Mouse (Mus musculus): Measurements from ENCODE around the gene Fuca1. TPM values are rescaled to one million over a fixed set of nuclear protein-coding genes. Genes with fewer than 3 reads are reported as not detected.

Gene Fuca1
- polyA plus RNA-seq, 1 experiment: 47.9 TPM

DNA sequence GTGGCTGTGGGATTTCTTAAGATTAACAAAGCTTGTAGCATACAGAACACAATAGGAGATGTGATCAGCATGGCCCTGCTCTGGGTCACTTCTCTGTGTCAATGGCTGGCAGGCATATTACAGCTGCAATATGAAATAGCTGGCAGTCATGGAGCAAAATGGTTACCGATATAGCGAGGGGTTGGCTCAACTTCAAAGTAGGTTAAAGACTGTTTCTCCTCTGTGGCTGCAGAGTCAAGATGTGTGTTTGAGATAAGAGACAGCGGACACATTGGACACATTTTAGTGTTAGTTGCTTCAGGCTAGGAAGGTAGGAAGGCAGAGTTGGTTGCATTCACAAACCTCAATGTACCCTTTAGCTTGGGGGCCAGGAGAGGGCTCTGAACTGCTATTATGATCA lies 13.9 kb upstream of the Fuca1 start:
- DNase-seq: no peak
- 65% methylated on average over 3 of the region's 3 CpGs for WGBS
- no peak overlapping the region for H3K4me3 ChIP-seq (replicated peaks; ENCODE audit: insufficient read depth, low read depth, low read length)
- H3K27me3 ChIP-seq (ENCODE audit: control insufficient read depth, insufficient read depth, low read length): no peaks in the 10 kb centered on the region; the same call in 1 of the 2 replicates
- H3K4me1 ChIP-seq (ENCODE audit: control insufficient read depth, insufficient read depth, low read length): no peaks in the 10 kb centered on the region
- no peak for TF ChIP-seq CTCF (IDR thresholded peaks at IDR 0.05; ENCODE audit: borderline replicate concordance, insufficient read depth, low read depth, low read length)
- TF ChIP-seq POLR2A (IDR thresholded peaks at IDR 0.05; ENCODE audit: borderline replicate concordance, insufficient read depth, low read length): no peak
- H3K27ac ChIP-seq (ENCODE audit: insufficient read depth, low read length): no peak overlapping the region

DNA sequence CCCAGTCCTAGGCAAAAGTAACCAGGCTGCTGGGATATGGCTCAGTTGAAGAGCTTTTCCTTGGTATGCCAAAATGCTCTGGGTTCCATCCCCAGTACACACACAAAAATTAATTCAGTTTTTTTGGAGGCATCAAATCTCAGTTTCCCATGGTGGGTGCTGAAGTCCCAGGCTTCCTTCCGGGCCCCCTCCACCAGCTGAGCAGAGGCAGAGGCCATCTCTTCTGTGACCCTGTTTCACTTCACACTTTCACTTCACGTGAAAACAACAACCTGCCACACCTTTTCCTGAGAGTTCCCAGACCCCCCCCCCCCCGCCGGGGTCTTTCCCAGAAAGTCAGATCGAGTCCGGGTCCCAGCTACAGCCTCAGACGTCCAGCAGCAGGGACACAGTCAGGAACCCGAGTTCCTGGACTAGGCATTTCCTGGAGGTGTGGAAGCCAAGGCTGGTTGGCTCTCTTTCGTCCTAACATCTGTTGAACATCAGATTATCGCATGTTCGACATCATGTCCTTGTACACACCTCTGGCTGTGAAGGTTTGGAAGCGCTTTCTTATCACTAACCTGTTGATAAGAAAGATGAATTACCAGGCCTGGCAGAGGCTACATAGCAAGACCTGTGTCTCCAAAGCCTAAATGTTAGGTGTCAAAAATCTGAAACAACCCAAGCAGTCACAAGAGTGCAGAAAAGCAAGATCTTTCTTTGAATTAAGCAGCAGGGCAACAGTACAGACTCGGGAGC lies 11.0 kb upstream of the Fuca1 start:
- Histone ChIP-seq H3K27ac (ENCODE audit: insufficient read depth, low read length) (no peak overlapping the region), H3K27me3 (ENCODE audit: control insufficient read depth, insufficient read depth, low read length) (no peaks in the 10 kb centered on the region; the same call in 1 of the 2 replicates), H3K4me1 (ENCODE audit: control insufficient read depth, insufficient read depth, low read length) (peaks cover 6% of the 10 kb centered on the region; the same call in 1 of the 2 replicates), H3K4me3 (replicated peaks; ENCODE audit: insufficient read depth, low read depth, low read length) (no peak overlapping the region)
- WGBS: 59% methylated on average over 13 of the region's 13 CpGs
- TF ChIP-seq CTCF (IDR thresholded peaks at IDR 0.05; ENCODE audit: borderline replicate concordance, insufficient read depth, low read depth, low read length): no peak
- no peak for TF ChIP-seq POLR2A (IDR thresholded peaks at IDR 0.05; ENCODE audit: borderline replicate concordance, insufficient read depth, low read length)
- DNase-seq: no peak

DNA sequence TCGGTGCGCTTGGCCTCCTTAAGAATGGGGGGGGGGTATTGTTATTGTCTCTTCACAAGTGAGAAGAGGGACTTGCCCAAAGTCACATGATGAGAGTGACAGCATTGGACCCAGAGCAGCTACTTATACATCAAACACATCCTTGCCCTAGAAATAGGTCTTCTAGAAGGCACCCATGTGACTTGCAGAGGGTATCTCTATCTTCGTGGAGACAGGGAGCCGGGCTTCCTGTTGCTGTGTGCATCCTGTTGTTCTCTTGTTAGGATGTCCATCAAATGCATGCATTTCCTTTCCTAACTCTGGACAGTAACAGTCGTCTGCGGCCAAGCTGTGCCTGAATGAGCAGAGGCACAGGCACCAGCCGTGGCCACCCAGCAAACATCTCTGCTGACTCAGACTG lies 9.0 kb upstream of the Fuca1 start:
- Histone ChIP-seq H3K27me3 (ENCODE audit: control insufficient read depth, insufficient read depth, low read length) (no peaks in the 10 kb centered on the region; the same call in 1 of the 2 replicates), H3K4me3 (replicated peaks; ENCODE audit: insufficient read depth, low read depth, low read length) (no peak overlapping the region), H3K4me1 (ENCODE audit: control insufficient read depth, insufficient read depth, low read length) (peaks cover 6% of the 10 kb centered on the region; the same call in 1 of the 2 replicates), H3K27ac (ENCODE audit: insufficient read depth, low read length) (no peak overlapping the region)
- TF ChIP-seq CTCF (IDR thresholded peaks at IDR 0.05; ENCODE audit: borderline replicate concordance, insufficient read depth, low read depth, low read length): no peak
- WGBS: 52% methylated on average over 7 of the region's 7 CpGs
- DNase-seq: no peak

DNA sequence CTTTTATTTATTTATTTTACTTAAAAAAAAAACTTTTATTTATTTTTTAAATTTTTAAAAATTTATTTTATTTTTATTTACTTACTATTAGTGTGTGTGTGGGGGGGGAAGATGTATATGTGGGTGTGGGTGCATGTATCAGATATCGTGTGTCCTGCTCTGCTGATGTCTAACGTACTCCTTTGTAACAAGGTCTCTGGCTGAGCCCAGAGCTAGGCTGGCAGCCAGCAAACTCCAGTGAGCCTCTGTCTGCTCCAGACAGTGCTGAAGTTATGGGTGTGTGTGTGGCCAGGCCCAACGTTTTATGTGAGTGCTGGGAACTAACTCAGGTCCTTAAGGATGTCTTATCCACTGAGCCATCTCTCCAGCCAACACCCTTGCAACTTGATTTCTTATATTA lies 8.4 kb upstream of the Fuca1 start:
- H3K27ac ChIP-seq (ENCODE audit: insufficient read depth, low read length): no peak overlapping the region
- peaks cover 6% of the 10 kb centered on the region; the same call in 1 of the 2 replicates for H3K4me1 ChIP-seq (ENCODE audit: control insufficient read depth, insufficient read depth, low read length)
- DNase-seq: no peak
- H3K4me3 ChIP-seq (replicated peaks; ENCODE audit: insufficient read depth, low read depth, low read length): no peak overlapping the region
- TF ChIP-seq CTCF (IDR thresholded peaks at IDR 0.05; ENCODE audit: borderline replicate concordance, insufficient read depth, low read depth, low read length) (no peak), POLR2A (IDR thresholded peaks at IDR 0.05; ENCODE audit: borderline replicate concordance, insufficient read depth, low read length) (no peak)
- no peaks in the 10 kb centered on the region; the same call in 1 of the 2 replicates for H3K27me3 ChIP-seq (ENCODE audit: control insufficient read depth, insufficient read depth, low read length)
- 62% methylated on average over 3 of the region's 3 CpGs for WGBS

DNA sequence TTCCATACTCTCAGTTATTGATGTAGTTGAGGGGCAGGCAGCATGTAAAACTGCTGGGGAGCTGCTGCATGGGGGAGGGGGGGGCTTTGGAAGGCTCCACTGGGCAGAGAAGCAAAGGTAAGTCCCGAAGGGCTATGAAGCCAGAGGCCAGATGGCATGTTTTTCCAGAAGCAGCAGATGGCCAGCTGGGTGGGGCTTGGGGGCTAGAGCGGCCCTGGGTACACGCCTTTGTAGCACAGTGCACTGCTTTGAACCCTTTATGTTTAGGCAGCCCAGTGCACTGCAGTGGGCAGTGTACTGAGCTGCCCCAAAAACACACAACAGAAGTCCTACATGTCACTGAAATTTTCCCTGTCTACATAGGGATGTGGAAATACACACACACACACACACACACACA lies 7.7 kb upstream of the Fuca1 start:
- 6% methylated on average over 3 of the region's 3 CpGs for WGBS
- Histone ChIP-seq H3K27ac (ENCODE audit: insufficient read depth, low read length) (no peak overlapping the region), H3K4me3 (replicated peaks; ENCODE audit: insufficient read depth, low read depth, low read length) (no peak overlapping the region), H3K27me3 (ENCODE audit: control insufficient read depth, insufficient read depth, low read length) (no peaks in the 10 kb centered on the region; the same call in 1 of the 2 replicates), H3K4me1 (ENCODE audit: control insufficient read depth, insufficient read depth, low read length) (peaks cover 6% of the 10 kb centered on the region; the same call in 1 of the 2 replicates)
- TF ChIP-seq CTCF (IDR thresholded peaks at IDR 0.05; ENCODE audit: borderline replicate concordance, insufficient read depth, low read depth, low read length): no peak
- DNase-seq: no peak

DNA sequence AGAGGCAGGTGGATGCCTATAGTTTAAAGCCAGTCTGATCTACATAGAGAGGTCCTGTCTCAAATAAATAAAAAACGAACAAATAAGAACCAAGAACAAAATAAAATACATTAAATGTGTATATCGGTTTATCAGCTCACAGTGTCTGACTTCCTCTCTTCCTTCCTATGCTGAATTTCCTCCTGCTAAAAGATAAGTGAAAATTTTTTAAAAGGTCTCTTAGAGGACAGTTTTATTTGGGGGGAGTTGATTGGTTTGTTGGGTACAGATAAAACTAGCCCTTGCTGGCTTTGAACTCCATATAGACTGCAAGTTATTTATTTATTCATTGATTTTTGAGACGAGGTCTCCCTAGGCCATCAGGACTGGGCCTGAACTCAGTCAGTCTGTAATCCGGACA lies 7.1 kb upstream of the Fuca1 start:
- Histone ChIP-seq H3K4me1 (ENCODE audit: control insufficient read depth, insufficient read depth, low read length) (peaks cover 6% of the 10 kb centered on the region; the same call in 1 of the 2 replicates), H3K27ac (ENCODE audit: insufficient read depth, low read length) (no peak overlapping the region), H3K27me3 (ENCODE audit: control insufficient read depth, insufficient read depth, low read length) (no peaks in the 10 kb centered on the region; the same call in 1 of the 2 replicates), H3K4me3 (replicated peaks; ENCODE audit: insufficient read depth, low read depth, low read length) (no peak overlapping the region)
- WGBS: 79% methylated on average over 4 of the region's 4 CpGs
- no peak for DNase-seq
- no peak for TF ChIP-seq POLR2A (IDR thresholded peaks at IDR 0.05; ENCODE audit: borderline replicate concordance, insufficient read depth, low read length)
- no peak for TF ChIP-seq CTCF (IDR thresholded peaks at IDR 0.05; ENCODE audit: borderline replicate concordance, insufficient read depth, low read depth, low read length)

DNA sequence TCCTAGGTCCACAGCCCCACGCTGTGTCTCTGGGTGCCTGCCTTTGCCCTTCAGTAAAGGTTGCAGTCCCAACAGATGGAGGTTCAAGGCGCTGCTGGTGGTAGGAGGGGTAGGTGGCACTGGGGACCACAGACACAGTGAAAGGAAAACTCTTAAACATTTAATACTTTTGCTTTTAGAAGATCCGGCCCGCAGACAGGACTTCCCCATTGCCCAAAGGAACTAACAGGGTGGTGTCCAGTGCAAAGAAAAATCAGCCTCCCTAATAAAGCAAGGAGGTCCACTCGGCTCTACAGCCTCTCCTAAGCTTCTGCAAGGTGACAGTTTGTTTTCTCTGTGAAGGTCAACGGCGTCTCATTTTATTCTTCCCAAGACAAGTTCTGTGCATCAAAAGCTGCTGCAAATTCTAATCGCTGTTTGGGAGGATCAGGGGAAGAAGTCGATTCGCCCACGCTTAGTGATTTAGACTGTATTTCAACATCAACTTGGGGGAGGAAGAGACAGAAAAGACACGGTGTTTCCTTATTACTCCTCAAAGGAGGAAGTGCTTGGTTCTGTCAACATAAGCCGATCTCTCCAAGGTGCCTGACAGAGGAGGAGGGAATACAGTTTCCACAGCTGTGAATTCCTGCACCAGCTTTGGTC lies 1.8 kb upstream of the Fuca1 start:
- DNase-seq: no peak
- no peaks in the 10 kb centered on the region; the same call in 1 of the 2 replicates for H3K4me1 ChIP-seq (ENCODE audit: control insufficient read depth, insufficient read depth, low read length)
- TF ChIP-seq POLR2A (IDR thresholded peaks at IDR 0.05; ENCODE audit: borderline replicate concordance, insufficient read depth, low read length) (no peak), CTCF (IDR thresholded peaks at IDR 0.05; ENCODE audit: borderline replicate concordance, insufficient read depth, low read depth, low read length) (no peak)
- 95% methylated on average over 13 of the region's 13 CpGs for WGBS
- H3K27me3 ChIP-seq (ENCODE audit: control insufficient read depth, insufficient read depth, low read length): no peaks in the 10 kb centered on the region
- H3K4me3 ChIP-seq (replicated peaks; ENCODE audit: insufficient read depth, low read depth, low read length): no peak overlapping the region
- no peak overlapping the region for H3K27ac ChIP-seq (ENCODE audit: insufficient read depth, low read length)

DNA sequence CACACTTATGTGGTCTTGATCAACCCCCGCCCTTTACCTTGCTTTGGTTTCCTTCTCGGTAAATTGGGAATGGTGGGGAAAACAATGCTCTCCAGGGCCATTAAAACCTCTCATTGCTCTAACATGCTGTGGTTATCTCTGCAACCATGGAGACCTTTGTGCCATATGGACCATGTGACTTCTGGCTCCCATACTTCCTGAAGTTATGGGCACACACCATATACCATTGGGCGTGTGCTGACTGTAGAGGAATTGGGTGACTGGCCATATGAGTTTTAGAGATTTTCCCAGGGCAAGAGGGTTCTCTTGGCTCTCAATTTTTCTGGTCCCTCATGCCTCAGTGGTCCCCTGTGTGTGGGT lies 1.3 kb upstream of the Fuca1 start:
- no peak for DNase-seq
- Histone ChIP-seq H3K27me3 (ENCODE audit: control insufficient read depth, insufficient read depth, low read length) (no peaks in the 10 kb centered on the region), H3K27ac (ENCODE audit: insufficient read depth, low read length) (no peak overlapping the region), H3K4me3 (replicated peaks; ENCODE audit: insufficient read depth, low read depth, low read length) (no peak overlapping the region), H3K4me1 (ENCODE audit: control insufficient read depth, insufficient read depth, low read length) (no peaks in the 10 kb centered on the region; the same call in 1 of the 2 replicates)
- WGBS: 93% methylated on average over 3 of the region's 3 CpGs
- TF ChIP-seq POLR2A (IDR thresholded peaks at IDR 0.05; ENCODE audit: borderline replicate concordance, insufficient read depth, low read length) (no peak), CTCF (IDR thresholded peaks at IDR 0.05; ENCODE audit: borderline replicate concordance, insufficient read depth, low read depth, low read length) (no peak)

Data from cerebellum, adult 2 months (tissue).